Mouse (Mus musculus): ENCODE data around the gene E130114P18Rik. TPM values are rescaled to one million over a fixed set of nuclear protein-coding genes. Genes with fewer than 3 reads are reported as not detected.

Gene E130114P18Rik
- polyA plus RNA-seq, 1 experiment from 2014 or later: 0.35 TPM

GRCm38 (mm10) chr4:97532072-97532471 is 245.8 kb downstream of the E130114P18Rik start:
- Histone ChIP-seq H3K4me2 (replicated peaks; ENCODE audit: low read depth, low read length) (no peak overlapping the region), H3K4me3 (ENCODE audit: low read length) (no peak overlapping the region), H3K36me3 (ENCODE audit: control insufficient read depth, insufficient read depth, low read length) (no peaks in the 10 kb centered on the region), H3K27ac (ENCODE audit: low read depth, low read length) (no peak overlapping the region), H3K4me1 (ENCODE audit: control insufficient read depth, insufficient read depth, low read length) (no peaks in the 10 kb centered on the region), H3K9ac (ENCODE audit: low read depth, low read length) (no peak overlapping the region), H3K27me3 (ENCODE audit: control insufficient read depth, insufficient read depth, low read length) (no peaks in the 10 kb centered on the region), H3K9me3 (ENCODE audit: control insufficient read depth, low read length) (no peaks in the 10 kb centered on the region)
- ATAC-seq (ENCODE audit: low FRiP score, low TSS enrichment): no peak
- WGBS: 49% methylated on average over 2 of the region's 2 CpGs

DNA sequence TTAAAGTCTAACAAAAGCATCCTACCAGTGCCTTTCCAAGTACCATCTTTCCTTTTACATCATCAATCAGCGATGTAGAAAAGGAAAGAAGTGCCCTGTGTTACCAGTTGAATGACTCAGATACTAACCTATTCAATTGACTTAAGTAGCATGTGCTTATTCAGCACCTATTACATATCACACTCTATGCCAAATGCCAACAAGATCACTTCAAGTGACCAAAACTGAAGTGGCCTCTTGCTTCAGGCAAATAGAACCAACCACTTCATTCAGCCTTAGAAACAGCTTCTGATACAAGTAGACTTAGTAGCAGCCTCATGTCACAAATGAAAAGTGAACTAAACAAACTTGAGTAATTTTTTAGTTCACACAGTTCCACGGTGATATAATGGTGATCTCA is 249.4 kb downstream of the E130114P18Rik start:
- H3K9ac ChIP-seq (ENCODE audit: low read depth, low read length): no peak overlapping the region
- no peak overlapping the region for H3K4me3 ChIP-seq (ENCODE audit: low read length)
- H3K27me3 ChIP-seq (ENCODE audit: control insufficient read depth, insufficient read depth, low read length): no peaks in the 10 kb centered on the region
- WGBS: 85% methylated on average over 2 of the region's 2 CpGs
- H3K9me3 ChIP-seq (ENCODE audit: control insufficient read depth, low read length): no peaks in the 10 kb centered on the region
- H3K36me3 ChIP-seq (ENCODE audit: control insufficient read depth, insufficient read depth, low read length): no peaks in the 10 kb centered on the region
- no peak overlapping the region for H3K27ac ChIP-seq (ENCODE audit: low read depth, low read length)
- no peak for ATAC-seq (ENCODE audit: low FRiP score, low TSS enrichment)
- H3K4me1 ChIP-seq (ENCODE audit: control insufficient read depth, insufficient read depth, low read length): no peaks in the 10 kb centered on the region
- H3K4me2 ChIP-seq (replicated peaks; ENCODE audit: low read depth, low read length): no peak overlapping the region

Other genes starting within 250 kb of the E130114P18Rik start
- 25.9 and 32.1 TPM in 2 replicates for gene Nfia, start 5.3 kb downstream of the E130114P18Rik start, polyA plus RNA-seq (2014; fragmentation: Nextera tagmentation; extraction: Ambion mirVana)

Data from kidney, embryonic 14.5 days (tissue).